Mouse (Mus musculus): ENCODE results near the gene Xirp2. TPM values are rescaled to one million over a fixed set of nuclear protein-coding genes. Genes with fewer than 3 reads are reported as not detected.

Xirp2 gene
- polyA plus RNA-seq, 2 experiments: 0.04 to 0.06 TPM

- 54% methylated on average over 8 of the region's 8 CpGs for WGBS
Observed at GRCm38 (mm10) chr2:67544426-67544825, 98.6 kb downstream of the Xirp2 start.

GRCm38 (mm10) chr2:67564851-67565479, 119.2 kb downstream of the Xirp2 start:
- ATAC-seq (ENCODE audit: low FRiP score, low read depth) (peak; percentile 74), DNase-seq (ENCODE audit: low spot score) (peak; percentile 55)
- peak overlapping the region; percentile 69 for H3K4me3 ChIP-seq (replicated peaks; ENCODE audit: low read length)
- no peaks in the 10 kb centered on the region for H3K9me3 ChIP-seq (ENCODE audit: control insufficient read depth, low read length)
- peaks cover 10% of the 10 kb centered on the region; the same call in 1 of the 2 replicates for H3K4me1 ChIP-seq (ENCODE audit: control insufficient read depth, insufficient read depth, low read length)
- H3K4me2 ChIP-seq (replicated peaks; ENCODE audit: low read depth, low read length, severe bottlenecking): peak overlapping the region; percentile 89
- 0 out of 2 replicates have a peak overlapping the region, but pooled peaks have one; percentile 7 for H3K27ac ChIP-seq (replicated peaks; ENCODE audit: low read depth, low read length)
- WGBS: 1% methylated on average over 23 of the region's 23 CpGs
- no peaks in the 10 kb centered on the region for H3K27me3 ChIP-seq (ENCODE audit: control insufficient read depth, insufficient read depth, low read length)
- peak overlapping the region; percentile 67 for H3K9ac ChIP-seq (ENCODE audit: low read depth, low read length, severe bottlenecking)
- TF ChIP-seq POLR2A (IDR thresholded peaks at IDR 0.05; ENCODE audit: borderline replicate concordance, extremely low read depth, insufficient read depth, insufficient read length): no peak
- H3K36me3 ChIP-seq (ENCODE audit: control insufficient read depth, insufficient read depth, low read length): no peaks in the 10 kb centered on the region

More at GRCm38 (mm10) chr2:67544426-67544825, 98.6 kb downstream of the Xirp2 start:
- no peak overlapping the region for H3K4me3 ChIP-seq (replicated peaks; ENCODE audit: low read length)
- no peaks in the 10 kb centered on the region for H3K27me3 ChIP-seq (ENCODE audit: control insufficient read depth, insufficient read depth, low read length)
- no peaks in the 10 kb centered on the region for H3K36me3 ChIP-seq (ENCODE audit: control insufficient read depth, insufficient read depth, low read length)
- H3K9ac ChIP-seq (ENCODE audit: low read depth, low read length, severe bottlenecking): no peak overlapping the region
- H3K27ac ChIP-seq (replicated peaks; ENCODE audit: low read depth, low read length): no peak overlapping the region
- no peak for TF ChIP-seq POLR2A (IDR thresholded peaks at IDR 0.05; ENCODE audit: borderline replicate concordance, extremely low read depth, insufficient read depth, insufficient read length)
- no peak overlapping the region for H3K4me2 ChIP-seq (replicated peaks; ENCODE audit: low read depth, low read length, severe bottlenecking)
- no peak for ATAC-seq (ENCODE audit: low FRiP score, low read depth)
- no peak for DNase-seq (ENCODE audit: low spot score)
- H3K4me1 ChIP-seq (ENCODE audit: control insufficient read depth, insufficient read depth, low read length): peaks cover 10% of the 10 kb centered on the region
- H3K9me3 ChIP-seq (ENCODE audit: control insufficient read depth, low read length): no peaks in the 10 kb centered on the region

GRCm38 (mm10) chr2:67565480-67566331, 119.9 kb downstream of the Xirp2 start, which contains the start of gene B3galt1:
B3galt1 (plus strand) TSS chr2:67565871.
- Histone ChIP-seq H3K27me3 (ENCODE audit: control insufficient read depth, insufficient read depth, low read length) (no peaks in the 10 kb centered on the region), H3K9ac (ENCODE audit: low read depth, low read length, severe bottlenecking) (peak within 1 kb of the TSS; percentile 67), H3K36me3 (ENCODE audit: control insufficient read depth, insufficient read depth, low read length) (no peaks in the 10 kb centered on the region), H3K4me1 (ENCODE audit: control insufficient read depth, insufficient read depth, low read length) (peaks cover 10% of the 10 kb centered on the region; the same call in 1 of the 2 replicates), H3K4me3 (replicated peaks; ENCODE audit: low read length) (peak within 1 kb of the TSS; percentile 69), H3K4me2 (replicated peaks; ENCODE audit: low read depth, low read length, severe bottlenecking) (peak within 1 kb of the TSS; percentile 89), H3K27ac (replicated peaks; ENCODE audit: low read depth, low read length) (peak within 1 kb of the TSS; percentile 72), H3K9me3 (ENCODE audit: control insufficient read depth, low read length) (no peaks in the 10 kb centered on the region)
- ATAC-seq (ENCODE audit: low FRiP score, low read depth) (peak; percentile 98), DNase-seq (ENCODE audit: low spot score) (peak; percentile 90)
- 0 out of 2 replicates have a peak, but pooled peaks have one; percentile 46 for TF ChIP-seq POLR2A (IDR thresholded peaks at IDR 0.05; ENCODE audit: borderline replicate concordance, extremely low read depth, insufficient read depth, insufficient read length)
- WGBS: under 1% methylated on average over 44 of the region's 83 CpGs

GRCm38 (mm10) chr2:67566566-67566965, 120.8 kb downstream of the Xirp2 start:
- Histone ChIP-seq H3K27me3 (ENCODE audit: control insufficient read depth, insufficient read depth, low read length) (no peaks in the 10 kb centered on the region), H3K27ac (replicated peaks; ENCODE audit: low read depth, low read length) (no peak overlapping the region), H3K4me1 (ENCODE audit: control insufficient read depth, insufficient read depth, low read length) (peaks cover 10% of the 10 kb centered on the region; the same call in 1 of the 2 replicates), H3K36me3 (ENCODE audit: control insufficient read depth, insufficient read depth, low read length) (no peaks in the 10 kb centered on the region), H3K9ac (ENCODE audit: low read depth, low read length, severe bottlenecking) (peak overlapping the region; percentile 67), H3K9me3 (ENCODE audit: control insufficient read depth, low read length) (no peaks in the 10 kb centered on the region), H3K4me3 (replicated peaks; ENCODE audit: low read length) (peak overlapping the region; percentile 69), H3K4me2 (replicated peaks; ENCODE audit: low read depth, low read length, severe bottlenecking) (peak overlapping the region; percentile 89)
- WGBS: 1% methylated on average over 12 of the region's 12 CpGs
- DNase-seq (ENCODE audit: low spot score): no peak
- ATAC-seq (ENCODE audit: low FRiP score, low read depth): no peak
- no peak for TF ChIP-seq POLR2A (IDR thresholded peaks at IDR 0.05; ENCODE audit: borderline replicate concordance, extremely low read depth, insufficient read depth, insufficient read length)

GRCm38 (mm10) chr2:67567141-67567680, 121.4 kb downstream of the Xirp2 start:
- no peaks in the 10 kb centered on the region for H3K27me3 ChIP-seq (ENCODE audit: control insufficient read depth, insufficient read depth, low read length)
- H3K9ac ChIP-seq (ENCODE audit: low read depth, low read length, severe bottlenecking): no peak overlapping the region
- H3K4me1 ChIP-seq (ENCODE audit: control insufficient read depth, insufficient read depth, low read length): peaks cover 10% of the 10 kb centered on the region; the same call in 1 of the 2 replicates
- peak overlapping the region; percentile 69 for H3K4me3 ChIP-seq (replicated peaks; ENCODE audit: low read length)
- no peaks in the 10 kb centered on the region for H3K9me3 ChIP-seq (ENCODE audit: control insufficient read depth, low read length)
- no peak for DNase-seq (ENCODE audit: low spot score)
- 16% methylated on average over 8 of the region's 8 CpGs for WGBS
- H3K27ac ChIP-seq (replicated peaks; ENCODE audit: low read depth, low read length): no peak overlapping the region
- no peaks in the 10 kb centered on the region for H3K36me3 ChIP-seq (ENCODE audit: control insufficient read depth, insufficient read depth, low read length)
- no peak for ATAC-seq (ENCODE audit: low FRiP score, low read depth)
- no peak for TF ChIP-seq POLR2A (IDR thresholded peaks at IDR 0.05; ENCODE audit: borderline replicate concordance, extremely low read depth, insufficient read depth, insufficient read length)
- H3K4me2 ChIP-seq (replicated peaks; ENCODE audit: low read depth, low read length, severe bottlenecking): peak overlapping the region; percentile 89

Other genes starting within 250 kb of the Xirp2 start
- not detected in 2 replicates for gene Gm21830, start 32.3 kb upstream of the Xirp2 start, polyA plus RNA-seq (2012; rRNA removed)
- gene Gm21830, start 32.3 kb upstream of the Xirp2 start, polyA plus RNA-seq (2014; fragmentation: Nextera tagmentation; extraction: Ambion mirVana): not detected in 2 replicates
- gene Gm26727, start 12.8 kb upstream of the Xirp2 start, polyA plus RNA-seq (2012; rRNA removed): not detected in 2 replicates
- gene Gm26727, start 12.8 kb upstream of the Xirp2 start, polyA plus RNA-seq (2014; fragmentation: Nextera tagmentation; extraction: Ambion mirVana): not detected in 2 replicates
- gene B3galt1, start 119.9 kb downstream of the Xirp2 start, polyA plus RNA-seq (2012; rRNA removed): 1.9 and 2.5 TPM in 2 replicates
- gene B3galt1, start 119.9 kb downstream of the Xirp2 start, polyA plus RNA-seq (2014; fragmentation: Nextera tagmentation; extraction: Ambion mirVana): 8.1 and 9.3 TPM in 2 replicates